Mouse (Mus musculus) A20 (cell line): ENCODE data around the gene Ext2.
A peak's percentile ranks its signal among the peaks of the same experiment; 100 is the strongest.

Experiments used
- DNase-seq: peaks from one replicate; pipeline ENCODE4 v3.0.0-alpha.2; 2011; ENCODE audit warnings: low read depth, low spot score

Gene Ext2

DNA sequence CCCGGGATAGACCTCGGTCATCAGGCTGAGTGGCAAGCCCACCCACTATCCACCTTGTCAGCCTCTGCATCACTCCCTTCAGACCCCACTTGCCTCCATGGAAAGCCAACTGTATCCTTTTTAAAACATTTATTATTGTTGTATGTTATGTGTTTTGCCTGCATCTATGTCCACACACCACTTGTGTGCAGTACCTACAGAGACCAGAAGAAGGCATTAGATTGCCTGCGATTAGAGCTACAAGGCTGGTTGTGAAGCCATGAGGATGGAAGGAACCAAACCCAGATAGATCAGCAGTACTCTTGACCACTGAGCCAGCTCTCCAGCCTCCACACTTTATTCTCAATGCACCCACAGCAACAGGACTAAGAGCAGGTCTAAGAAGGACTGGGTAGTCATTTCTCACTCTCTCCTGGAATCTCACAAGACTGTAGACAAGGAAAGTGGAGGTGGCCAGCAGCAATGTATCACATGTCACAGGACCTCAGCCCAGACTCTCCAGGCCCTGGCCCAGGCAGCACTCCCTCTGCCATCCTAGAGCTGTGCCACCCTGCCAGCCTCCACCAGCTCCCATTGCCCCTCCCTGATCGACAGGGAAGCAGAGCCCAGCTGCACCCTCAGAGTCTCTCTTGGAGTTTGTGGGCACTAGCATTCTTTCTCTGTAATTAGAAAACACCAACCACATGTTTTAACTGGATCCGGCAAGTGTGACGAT is 15.7 kb downstream of the Ext2 start:
- no peak for DNase-seq

DNA sequence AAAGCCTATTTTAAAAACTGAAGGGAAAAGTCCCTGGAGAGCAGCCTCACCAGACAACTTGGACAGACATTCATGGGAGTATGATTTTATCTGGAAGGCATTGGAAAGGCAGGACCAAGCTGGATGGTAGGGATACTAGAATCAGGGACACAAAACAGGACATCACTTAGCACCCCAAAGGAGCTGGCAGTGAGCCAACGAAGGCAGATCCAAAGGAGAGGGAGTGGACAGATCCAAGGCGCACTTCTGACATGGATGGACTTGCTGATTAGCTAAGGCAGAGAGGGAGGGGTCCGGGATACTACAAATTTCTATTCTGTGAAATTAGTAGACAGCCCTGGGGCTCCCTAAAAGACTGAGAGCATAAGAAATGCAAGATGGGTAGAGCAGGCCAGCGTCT is 16.8 kb downstream of the Ext2 start:
- DNase-seq: no peak

DNA sequence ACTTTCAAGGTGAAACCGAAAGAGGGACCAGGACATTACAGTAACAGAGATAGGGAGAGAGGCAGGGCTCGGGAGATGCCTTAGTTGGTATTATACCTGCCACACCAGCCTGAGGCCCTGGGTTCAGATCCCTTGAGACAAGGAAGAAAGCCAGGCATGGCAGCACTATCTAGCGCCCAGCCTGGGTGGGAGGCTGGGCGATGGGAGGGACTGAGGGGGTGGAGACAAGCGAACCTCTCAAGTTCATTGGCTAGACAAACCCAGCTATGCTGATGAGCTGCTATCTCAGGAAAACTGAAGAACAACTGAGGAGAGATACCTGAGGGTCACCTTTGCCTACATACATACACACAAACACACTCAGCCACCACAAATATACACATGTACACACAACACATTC is 17.3 kb downstream of the Ext2 start:
- no peak for DNase-seq

DNA sequence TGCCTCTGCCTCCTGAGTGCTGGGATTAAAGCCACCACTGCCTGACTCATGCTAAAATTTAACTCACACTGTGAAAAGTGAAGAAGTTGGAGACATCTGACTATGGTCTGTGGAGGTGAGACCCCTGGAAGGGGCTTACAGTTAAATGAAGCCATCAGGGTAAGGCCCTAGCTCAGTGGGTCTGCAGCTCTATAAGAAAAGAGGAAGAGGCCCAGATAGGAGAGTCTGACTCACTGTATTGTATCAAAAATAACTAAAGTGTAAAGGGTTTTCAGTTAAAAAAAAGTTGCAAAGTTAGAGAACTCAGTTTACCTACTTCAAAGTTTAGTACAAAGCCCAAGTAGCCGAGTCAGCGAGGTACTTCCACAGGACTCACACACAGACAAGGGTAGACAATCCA is 19.4 kb downstream of the Ext2 start:
- DNase-seq: peak; percentile 59

DNA sequence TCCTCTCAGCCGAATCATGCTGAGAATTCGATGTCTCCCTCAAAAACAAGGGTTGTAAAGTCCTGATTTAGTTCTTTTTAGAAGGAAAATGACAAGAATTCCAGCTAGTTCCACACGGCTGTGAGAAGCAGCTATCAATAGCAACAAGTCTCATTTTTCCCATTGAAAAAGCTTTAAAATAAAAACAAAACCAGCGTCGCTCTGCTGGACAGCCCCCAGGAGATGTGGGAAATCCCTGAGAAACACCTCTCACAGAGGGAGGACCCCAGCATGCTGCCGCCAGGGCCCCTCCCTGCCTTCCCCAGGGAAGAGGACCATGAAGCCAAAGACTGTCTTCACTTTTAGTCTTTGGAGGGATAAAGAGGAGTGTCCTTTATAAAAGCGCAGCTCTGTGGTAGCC is 21.3 kb downstream of the Ext2 start:
- no peak for DNase-seq

DNA sequence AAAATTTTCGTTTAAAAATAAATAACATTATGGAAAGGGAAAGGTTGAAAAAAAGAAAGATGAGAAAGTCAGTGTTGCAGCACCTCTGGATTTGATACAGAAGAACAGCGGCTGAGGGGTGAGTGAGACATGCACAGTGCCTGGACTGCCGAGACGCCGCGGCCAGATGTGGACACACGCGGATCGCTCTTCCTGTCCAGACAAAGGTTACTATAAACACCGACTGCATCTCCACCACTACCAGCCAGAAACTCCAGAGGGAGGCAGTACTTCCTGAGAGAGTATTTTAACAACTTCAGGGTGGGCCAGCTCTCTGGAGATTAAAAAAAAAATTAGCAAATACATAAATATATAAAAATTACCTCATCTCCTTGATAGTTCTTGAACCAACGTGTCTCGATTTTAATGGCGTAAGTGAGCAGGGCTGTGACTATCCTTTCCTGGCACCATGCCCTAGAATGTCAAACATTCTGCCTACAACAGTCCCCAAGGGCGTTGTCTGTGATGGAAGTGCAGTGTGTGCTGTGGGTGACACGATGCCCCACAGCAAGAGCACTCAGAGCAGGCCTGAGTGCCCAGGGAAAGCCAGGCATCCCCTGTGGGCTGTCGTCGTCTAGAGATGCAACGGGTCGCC is 25.1 kb downstream of the Ext2 start:
- DNase-seq: no peak

DNA sequence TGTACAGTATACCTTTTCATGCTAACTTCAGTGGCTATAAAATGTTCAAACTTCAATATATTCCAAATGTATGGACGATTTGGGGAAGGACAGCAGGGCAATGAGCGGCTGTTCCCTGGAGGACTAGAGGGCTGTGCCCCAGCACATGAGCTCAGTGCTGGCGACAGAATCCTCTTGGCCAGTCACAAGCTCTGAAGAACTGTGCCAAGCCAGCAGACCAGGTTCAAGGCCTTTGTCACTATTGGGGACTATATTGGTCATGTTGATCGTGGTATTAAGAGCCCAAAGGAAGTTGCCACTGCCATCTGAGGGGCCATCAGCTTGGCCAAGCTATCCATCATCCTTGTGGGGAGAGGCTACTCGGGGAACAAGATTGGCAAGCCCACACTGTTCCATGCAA is 28.0 kb downstream of the Ext2 start:
- no peak for DNase-seq

DNA sequence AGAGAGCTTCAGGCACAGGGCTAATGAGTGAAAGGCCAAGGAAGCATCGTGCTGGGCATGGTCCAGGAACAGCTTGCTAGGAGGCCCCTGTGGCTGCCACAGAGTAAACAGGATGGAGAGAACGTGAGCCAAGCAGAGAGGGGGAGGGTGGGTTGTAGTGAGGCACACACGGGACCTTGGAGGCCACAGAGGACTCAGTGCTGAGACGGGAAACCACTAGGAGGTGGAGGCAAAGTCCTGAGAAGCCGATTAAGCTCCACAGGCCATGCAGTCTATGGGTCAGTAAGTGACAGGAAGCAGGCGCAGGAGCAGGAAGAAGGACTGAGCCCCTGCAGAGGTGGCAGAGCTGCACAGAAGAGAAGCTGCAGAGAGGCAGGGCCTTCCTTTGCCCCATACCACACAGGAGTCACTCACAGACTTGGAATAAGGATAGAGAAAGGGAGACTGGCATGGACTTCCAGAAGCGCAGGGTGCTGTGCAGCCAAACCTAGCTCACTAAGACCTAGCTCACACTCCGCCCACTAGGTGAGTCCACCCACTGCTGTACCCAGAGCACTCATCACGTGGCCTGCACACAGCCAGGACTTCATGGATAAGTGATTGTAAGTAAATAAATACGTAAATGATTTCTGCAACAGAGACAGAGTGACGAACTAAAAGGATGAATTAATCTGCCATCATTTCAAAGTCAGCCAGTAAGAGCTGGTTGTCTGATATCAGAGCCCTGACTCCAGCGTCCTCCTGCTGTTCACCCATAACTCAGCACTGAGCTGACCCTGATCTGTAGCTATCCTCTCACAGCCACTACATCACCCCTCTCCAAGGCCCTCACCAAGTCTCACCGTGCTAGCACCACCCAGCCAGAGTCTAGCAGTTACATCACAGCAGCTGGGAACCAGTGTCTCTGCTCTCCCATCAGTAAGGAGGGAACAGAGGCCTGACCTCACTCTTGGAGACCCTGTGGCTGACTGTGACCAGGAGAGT is 30.6 kb downstream of the Ext2 start:
- DNase-seq: no peak

DNA sequence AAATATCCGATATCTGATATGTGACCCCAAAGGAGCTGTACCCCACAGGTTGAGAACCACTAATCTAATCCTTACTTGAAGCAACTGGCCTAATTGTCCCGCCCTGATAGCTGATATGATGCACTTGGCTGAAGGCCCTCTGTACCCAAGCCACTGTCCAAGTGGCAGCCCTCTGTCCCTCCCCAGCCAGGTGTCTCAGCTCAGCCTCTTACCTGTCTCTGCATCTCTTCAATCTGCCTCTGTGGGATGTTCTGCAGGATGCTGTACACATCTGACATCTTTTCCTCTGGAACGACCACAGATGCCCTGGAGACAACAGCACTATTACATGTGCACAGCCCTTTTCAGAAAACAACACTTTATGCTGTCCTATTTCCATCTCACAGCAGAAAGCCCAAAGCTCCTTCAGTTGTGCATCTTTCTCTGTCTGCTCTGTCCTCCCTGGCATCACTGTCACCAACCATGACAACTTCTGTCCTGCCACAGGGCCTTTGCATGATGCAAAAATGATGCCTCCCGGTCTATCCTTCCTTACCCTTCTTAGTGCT is 31.5 kb downstream of the Ext2 start:
- no peak for DNase-seq

DNA sequence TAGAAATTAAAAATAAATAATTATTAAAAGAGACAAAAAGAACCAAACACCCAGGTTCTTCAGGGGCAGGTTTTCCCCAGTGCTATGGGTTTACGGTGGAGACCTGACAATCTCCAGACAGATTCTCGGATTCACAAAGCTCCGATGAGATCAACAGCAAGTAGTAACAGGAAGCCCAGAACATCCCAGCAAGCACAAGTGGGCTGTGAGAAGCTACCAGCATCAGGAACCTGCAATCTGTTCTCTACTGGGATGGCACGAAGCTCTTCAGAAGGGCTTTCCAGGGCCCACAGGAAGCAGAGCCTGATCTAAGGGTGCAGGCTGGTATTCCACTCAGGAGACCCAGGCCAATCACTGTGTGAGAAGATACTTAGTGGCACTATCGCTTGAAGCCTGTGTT is 33.8 kb downstream of the Ext2 start:
- no peak for DNase-seq

DNA sequence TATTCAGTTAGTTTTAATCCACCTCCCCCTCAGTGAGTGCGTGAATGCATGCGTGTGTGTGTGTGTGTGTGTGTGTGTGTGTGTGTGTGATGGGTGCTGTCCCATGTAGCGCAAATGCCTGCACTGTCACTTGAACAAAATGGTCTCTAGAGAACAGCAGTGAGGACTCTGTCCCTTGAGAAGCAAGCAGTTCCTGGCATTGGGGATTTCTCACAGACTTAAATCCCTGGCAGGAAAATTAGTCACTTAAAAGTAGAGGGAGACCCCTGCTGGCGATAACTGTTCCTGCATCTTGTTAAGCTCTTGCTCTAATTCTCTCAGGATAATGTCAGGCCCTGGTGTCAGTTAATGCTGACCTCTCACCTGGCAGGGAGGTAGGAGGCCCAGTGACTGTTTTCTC is 36.2 kb downstream of the Ext2 start:
- DNase-seq: peak; percentile 62

DNA sequence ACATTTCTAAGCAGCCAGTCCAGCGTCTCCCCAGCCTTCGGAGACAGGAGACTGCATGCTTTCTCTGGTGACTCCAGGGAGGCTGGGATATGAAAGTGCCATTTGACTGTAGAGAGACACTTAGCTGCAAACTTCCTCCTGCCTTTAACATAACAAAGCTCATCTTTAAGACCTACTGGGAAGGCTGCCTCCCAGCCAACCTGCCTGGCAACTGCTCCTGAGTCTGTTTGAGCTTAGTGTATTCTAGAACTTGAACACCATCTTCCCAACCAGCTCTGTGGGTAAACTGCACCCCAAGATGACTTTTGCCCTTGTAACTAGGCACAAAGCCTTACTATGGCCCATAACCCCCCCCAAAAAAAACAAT is 37.0 kb downstream of the Ext2 start:
- DNase-seq: no peak

DNA sequence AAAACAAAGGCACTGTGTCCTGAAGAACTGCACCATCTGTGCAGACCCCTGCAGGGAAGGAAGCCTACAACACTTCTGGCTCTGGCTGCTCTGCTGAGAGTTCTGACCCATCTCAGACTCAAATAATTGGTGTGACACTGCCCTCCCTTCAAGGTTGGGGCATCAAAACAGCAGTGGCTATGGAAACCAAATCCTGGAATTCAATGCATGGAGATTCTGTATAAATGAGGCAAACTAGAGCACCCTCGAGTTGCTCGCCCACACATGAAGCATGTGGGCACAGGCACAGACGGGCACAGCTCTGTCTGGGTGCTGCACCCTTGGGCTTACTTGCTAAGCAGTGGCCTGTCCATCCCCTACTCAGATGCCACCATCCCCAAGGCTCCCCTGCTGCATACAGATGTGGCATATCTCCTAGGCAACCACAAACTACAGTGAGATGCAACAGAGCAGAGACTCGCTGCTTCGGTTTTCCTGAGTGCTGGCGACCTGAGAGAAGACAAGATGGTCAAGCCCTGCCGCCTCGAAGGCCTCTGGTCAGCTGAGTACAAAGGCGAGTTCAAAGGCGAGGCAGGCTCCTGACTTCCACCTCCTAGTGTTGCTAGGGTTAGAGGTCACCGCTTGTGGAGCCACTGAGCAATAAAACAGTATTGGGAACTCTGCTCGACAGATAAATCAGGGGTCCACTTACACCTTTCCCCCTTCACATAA is 37.5 kb downstream of the Ext2 start:
- no peak for DNase-seq

DNA sequence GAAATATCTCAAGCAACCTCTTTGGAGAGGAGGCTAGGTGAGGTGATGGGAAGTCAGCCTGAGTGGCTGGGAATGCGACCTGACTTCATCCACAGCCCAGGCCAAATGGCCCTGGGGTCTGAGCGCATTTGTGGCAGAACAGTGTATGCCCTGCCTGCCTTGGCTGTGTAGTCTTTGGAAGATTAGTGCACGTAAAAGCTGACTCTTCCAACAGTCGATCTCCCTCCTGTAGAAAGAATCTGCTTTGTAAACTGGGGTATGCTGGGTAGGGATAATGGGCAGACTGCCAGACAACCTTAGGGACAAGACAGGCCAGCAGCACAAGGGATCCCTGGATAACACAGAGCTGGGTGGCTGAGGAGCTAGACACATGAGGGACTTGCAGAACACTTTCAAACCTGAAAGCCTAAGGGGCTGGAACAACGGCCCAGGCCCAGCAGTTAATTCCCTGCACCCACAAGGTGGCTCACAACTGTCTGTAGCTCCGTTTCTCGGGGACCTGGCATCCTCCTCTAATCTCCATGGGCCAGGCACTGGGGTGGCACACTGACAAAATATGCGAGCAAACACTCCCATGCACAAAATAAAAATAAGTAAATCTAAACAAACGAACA is 38.3 kb downstream of the Ext2 start:
- no peak for DNase-seq

DNA sequence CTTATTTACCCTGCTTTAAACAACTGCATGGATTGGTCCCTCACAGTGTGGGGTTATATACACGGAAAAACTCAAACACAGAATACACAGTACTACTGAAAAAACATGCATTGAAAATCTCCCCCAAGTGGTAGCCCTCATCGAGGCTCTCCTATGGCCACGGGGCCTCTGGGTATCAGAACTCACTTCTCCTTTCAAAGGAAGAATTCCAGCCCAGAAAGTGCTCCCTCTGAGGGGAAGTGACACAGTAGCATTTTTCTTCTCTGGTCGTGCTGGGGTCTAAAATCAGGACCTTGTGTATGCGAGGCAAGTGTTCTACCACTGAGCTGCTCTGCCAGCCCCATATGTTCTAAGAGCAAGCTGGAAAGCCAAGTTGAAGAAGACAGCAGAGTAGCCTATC is 39.7 kb downstream of the Ext2 start:
- peak; percentile 37 for DNase-seq

DNA sequence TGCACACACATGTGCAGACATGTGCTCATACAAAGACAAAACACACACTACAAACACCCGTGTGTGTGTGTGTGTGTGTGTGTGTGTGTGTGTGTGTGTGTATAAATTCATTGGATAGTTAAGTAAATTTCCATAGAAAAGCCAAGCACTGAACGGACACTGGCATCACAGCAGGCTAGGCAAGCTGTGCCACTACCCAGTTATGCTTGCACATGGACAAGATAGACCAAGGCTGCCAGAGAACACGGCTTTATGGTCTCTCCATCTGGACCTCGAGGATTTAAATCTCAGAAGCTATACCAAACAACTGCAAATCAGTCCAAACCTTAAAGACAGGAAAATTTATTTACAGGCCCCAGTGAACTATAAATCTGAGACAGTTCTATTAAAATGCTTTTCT is 40.2 kb downstream of the Ext2 start:
- DNase-seq: no peak

DNA sequence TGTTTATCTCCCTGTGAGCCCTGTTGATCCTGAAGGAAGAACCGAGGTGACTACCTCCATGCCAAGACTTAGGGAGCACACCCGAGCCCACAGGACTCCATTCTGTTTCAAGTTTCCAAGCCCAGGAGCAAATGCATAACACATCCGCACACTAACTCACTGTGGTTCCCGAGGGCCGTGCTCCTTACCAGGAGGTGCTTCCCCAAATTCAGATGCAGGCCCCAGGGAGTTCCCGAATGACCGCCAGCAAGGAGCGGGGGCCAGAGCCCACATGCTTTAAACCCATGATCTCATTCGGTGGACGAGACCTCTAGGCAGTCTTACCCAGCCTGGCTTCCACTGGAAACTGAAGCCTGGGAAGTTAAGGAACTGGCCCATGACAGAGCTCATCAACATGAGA is 41.8 kb downstream of the Ext2 start:
- DNase-seq: no peak

DNA sequence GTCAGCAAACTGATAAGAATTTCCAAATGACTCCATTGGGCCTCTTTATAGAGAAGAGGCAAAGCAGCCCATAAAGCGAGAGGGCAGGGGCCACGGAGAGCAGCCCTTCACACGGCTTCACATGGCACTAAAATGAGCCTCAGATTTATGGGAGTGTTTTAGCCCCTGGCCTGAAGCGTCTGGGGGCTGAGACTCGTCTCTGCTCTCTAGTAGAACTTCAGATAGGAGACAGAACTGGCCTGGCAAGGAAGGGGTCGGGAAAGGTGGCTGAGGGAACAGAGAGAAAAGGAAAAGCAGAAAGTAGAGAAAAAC is 42.5 kb downstream of the Ext2 start:
- DNase-seq: no peak

DNA sequence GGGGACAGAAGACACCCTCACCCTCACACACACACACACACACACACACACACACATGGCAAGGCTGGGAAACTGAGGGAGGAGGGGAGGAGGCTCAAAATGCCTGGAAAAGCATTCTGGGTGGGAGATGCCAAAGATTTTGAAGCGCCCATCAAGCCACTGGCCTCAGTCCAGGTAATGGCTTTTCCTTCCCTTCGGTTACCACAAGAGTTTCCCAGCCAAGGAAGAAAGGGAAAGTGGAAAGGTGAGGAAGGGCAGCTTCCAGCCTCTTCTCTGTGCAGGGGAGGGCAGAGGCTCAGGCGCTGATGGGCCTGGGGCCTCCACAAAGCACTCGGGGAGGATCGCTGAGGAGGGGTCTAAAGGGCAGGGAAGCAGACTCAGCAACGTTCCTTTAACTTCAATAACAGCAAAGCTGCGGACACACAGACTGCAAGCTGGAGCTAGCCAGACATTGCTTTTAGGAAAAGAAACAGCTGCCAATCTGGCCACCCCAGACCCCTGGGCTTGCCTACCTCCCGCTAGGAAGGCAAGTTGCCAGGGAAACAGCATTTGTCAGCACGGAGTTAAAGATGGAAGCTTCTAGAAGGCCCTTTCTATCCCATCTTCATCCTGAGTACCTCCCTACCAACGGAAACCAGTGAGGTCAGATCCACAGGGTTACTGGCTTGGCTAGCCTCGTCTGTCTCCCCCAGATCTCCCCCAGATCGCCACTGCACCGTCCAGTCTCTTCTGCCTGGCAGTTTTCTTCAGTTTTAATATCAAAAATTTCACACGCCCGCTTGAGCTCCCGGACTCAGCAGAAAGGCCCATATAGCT is 43.1 kb downstream of the Ext2 start:
- no peak for DNase-seq

DNA sequence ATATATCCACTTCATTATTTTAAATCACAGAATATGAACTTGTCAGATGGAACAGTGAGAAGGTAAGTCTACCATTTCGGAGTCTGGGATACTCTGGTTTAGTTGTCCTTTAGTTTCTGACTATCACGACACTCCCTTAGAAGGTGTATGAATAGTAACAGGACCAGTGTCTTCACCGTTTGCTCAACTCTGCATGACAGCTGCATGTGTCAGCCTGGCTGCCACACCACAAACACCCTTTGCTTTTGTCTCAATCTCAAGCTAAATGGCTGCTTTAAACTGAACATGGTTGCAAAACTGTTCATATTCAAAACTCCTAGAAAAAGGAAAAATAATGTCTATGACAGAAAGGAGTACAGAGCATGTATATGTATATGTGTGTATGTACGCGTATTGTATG is 43.8 kb downstream of the Ext2 start:
- no peak for DNase-seq

DNA sequence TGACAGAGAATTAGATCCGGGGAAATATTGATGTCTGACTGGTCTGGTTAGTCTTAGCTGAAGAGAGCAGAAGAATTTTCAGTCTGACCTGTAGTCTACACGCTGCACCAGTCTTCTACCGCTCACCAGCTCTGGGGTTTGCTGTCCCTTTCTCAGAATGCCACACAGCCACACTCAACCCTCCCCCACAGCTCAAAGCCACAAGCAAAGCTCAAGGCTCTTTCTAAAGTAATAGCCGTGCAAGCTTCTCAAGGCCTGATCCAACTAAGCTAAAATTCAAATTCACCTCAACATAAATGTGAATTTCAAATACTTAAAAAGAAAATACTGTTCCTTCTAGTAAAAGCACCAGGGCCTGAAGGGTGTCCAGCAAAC is 45.3 kb downstream of the Ext2 start:
- no peak for DNase-seq
